Mouse (Mus musculus) embryonic fibroblast, embryonic 13.5 days (primary cell): Measurements from ENCODE around the gene Mcl1.

Experiments
- CTCF ChIP-seq: IDR thresholded peaks from 2 replicates; pipeline ENCODE4 v1.5.1; 2011; ENCODE audit warnings: mild to moderate bottlenecking, control low read depth, low read length, moderate library complexity, borderline replicate concordance; ENCODE audit not compliant: insufficient read depth
- POLR2A ChIP-seq: IDR thresholded peaks from 2 replicates; pipeline ENCODE4 v1.6.1; 2011; ENCODE audit warnings: low read depth, mild to moderate bottlenecking, control low read depth, low read length, moderate library complexity

- TF ChIP-seq POLR2A, result 0 out of 2 replicates have a peak, but pooled peaks have one; percentile 36
- TF ChIP-seq CTCF, result no peak
Measured at GRCm38 (mm10) chr3:95663486-95663885, 4.9 kb downstream of the Mcl1 start.
